Mouse (Mus musculus) granulocyte monocyte progenitor cell, adult 5-6 weeks (primary cell): ENCODE measurements at regions not wholly inside any gene's neighbourhood (a gene's known extent, or its start where the extent isn't known, plus 50 kb on each side); places are given as distances from the start of the nearest gene placed in this dataset.
A peak's percentile ranks its signal among the peaks of the same experiment; 100 is the strongest.
"Not testable (repeated sequence)": the region's sequence is repeated elsewhere in the genome, so short reads cannot be mapped to it uniquely, and the experiment has no call there.

Experiments used
- ATAC-seq: replicated peaks from 2 replicates; pipeline ENCODE4 v1.8.0; 2016; ENCODE audit warnings: mild to moderate bottlenecking, moderate TSS enrichment, inconsistent platforms; ENCODE audit not compliant: poor library complexity, severe bottlenecking

- ATAC-seq: peak; percentile 98
Measured at GRCm38 (mm10) chr14:76964046-76964445, 72.5 kb upstream of the Ccdc122 start.

- ATAC-seq: no peak
Measured at GRCm38 (mm10) chr14:76958875-76959274, 77.7 kb upstream of the Ccdc122 start.

GRCm38 (mm10) chr14:76957136-76957535, 79.4 kb upstream of the Ccdc122 start:
- no peak for ATAC-seq

- no peak for ATAC-seq
Measured at GRCm38 (mm10) chr14:76953171-76953570, 83.4 kb upstream of the Ccdc122 start.

GRCm38 (mm10) chr14:76951450-76951849, 85.1 kb upstream of the Ccdc122 start:
- no peak for ATAC-seq

GRCm38 (mm10) chr14:76949388-76949787, 87.2 kb upstream of the Ccdc122 start:
- no peak for ATAC-seq

GRCm38 (mm10) chr14:76948948-76949347, 87.6 kb upstream of the Ccdc122 start:
- ATAC-seq: no peak

GRCm38 (mm10) chr14:76948481-76948880, 88.1 kb upstream of the Ccdc122 start:
- ATAC-seq: no peak

- ATAC-seq: no peak
Measured at GRCm38 (mm10) chr14:76947148-76947547, 89.4 kb upstream of the Ccdc122 start.

- ATAC-seq: no peak
Measured at GRCm38 (mm10) chr14:76945626-76946025, 90.9 kb upstream of the Ccdc122 start.

- ATAC-seq: peak; percentile 55
Measured at GRCm38 (mm10) chr14:76941474-76942212, 94.9 kb upstream of the Ccdc122 start.

- no peak for ATAC-seq
Measured at GRCm38 (mm10) chr14:76940507-76940906, 96.1 kb upstream of the Ccdc122 start.

GRCm38 (mm10) chr14:76936671-76937070, 99.9 kb upstream of the Ccdc122 start:
- no peak for ATAC-seq

GRCm38 (mm10) chr14:76936051-76936450, 100.5 kb upstream of the Ccdc122 start:
- ATAC-seq: not testable (repeated sequence)

GRCm38 (mm10) chr14:76935453-76935852, 101.1 kb upstream of the Ccdc122 start:
- no peak for ATAC-seq

GRCm38 (mm10) chr14:76932890-76933289, 103.7 kb upstream of the Ccdc122 start:
- no peak for ATAC-seq

GRCm38 (mm10) chr14:76931398-76931797, 105.2 kb upstream of the Ccdc122 start:
- no peak for ATAC-seq

- ATAC-seq: no peak
Measured at GRCm38 (mm10) chr14:76929562-76929961, 107.0 kb upstream of the Ccdc122 start.

- no peak for ATAC-seq
Measured at GRCm38 (mm10) chr14:76928706-76929105, 107.9 kb upstream of the Ccdc122 start.

- ATAC-seq: peak; percentile 67
Measured at GRCm38 (mm10) chr14:76927245-76927806, 109.2 kb upstream of the Ccdc122 start.

- ATAC-seq: no peak
Measured at GRCm38 (mm10) chr14:76926416-76926815, 110.2 kb upstream of the Ccdc122 start.

GRCm38 (mm10) chr14:76922399-76922939, 114.1 kb upstream of the Ccdc122 start:
- ATAC-seq: no peak
